Mouse (Mus musculus) brain, embryonic 14.5 days (tissue): ENCODE measurements at regions not wholly inside any gene's neighbourhood (a gene's known extent, or its start where the extent isn't known, plus 50 kb on each side); places are given as distances from the start of the nearest gene placed in this dataset.

ENCODE experiments used
- CTCF ChIP-seq: fragments of 200-500 bp; IDR thresholded peaks from 2 replicates; pipeline ENCODE4 v1.5.1; 2012; ENCODE audit warnings: inconsistent platforms, mild to moderate bottlenecking, moderate library complexity, borderline replicate concordance; ENCODE audit not compliant: insufficient read depth, insufficient read length; ENCODE audit errors: extremely low read depth
- POLR2A ChIP-seq: fragments of 200-500 bp; IDR thresholded peaks from 2 replicates; pipeline ENCODE4 v1.6.1; 2012; ENCODE audit warnings: mild to moderate bottlenecking, inconsistent platforms, borderline replicate concordance; ENCODE audit not compliant: poor library complexity, insufficient read depth, insufficient read length, severe bottlenecking; ENCODE audit errors: extremely low read depth

- no peak for TF ChIP-seq CTCF
- no peak for TF ChIP-seq POLR2A
Observed at GRCm38 (mm10) chr3:34813046-34813625, 162.9 kb downstream of the Sox2 start.
